ENCODE assay signal across 15 mouse cellular contexts in the genomic region with DNA sequence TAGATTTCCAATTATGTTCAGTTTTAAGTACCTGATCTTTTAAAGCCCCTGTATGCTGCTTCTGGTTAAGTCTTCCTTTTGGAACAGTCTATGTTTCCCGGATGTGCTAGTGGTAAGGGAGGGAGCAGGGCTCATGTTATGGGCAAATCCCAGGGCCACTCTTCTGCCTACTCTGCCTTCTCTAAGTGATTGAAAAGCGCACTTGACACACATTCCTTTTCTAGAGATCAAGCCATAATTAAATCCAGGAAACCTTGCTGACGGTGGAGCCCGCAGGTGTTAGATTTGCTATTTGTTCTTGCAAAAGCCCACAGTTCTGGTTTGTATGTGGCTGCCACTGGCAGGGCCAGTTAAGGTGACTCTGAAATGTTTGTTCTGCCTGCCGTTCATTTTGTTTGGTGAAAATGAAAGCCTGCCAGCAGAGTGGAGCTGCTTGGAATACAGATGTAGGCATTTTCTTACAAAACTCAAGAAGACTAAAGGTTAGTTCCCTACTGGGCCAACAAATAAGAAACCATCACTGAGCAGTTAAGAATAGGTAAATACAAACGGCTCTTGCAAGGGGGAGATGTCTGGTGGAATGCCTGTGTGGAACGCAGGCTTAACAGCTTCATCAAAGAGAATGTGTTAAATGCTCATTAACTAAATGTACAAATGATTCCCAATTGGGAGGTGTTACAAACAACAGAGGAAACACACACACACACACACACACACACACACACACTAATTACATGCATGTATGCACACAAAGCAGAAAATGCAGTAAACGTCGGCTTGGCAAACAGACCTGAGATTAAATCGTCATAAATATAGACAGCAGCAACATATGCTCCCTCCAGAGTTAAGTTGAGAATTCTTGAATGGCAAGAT. TPM values are rescaled to one million over a fixed set of nuclear protein-coding genes. Genes with fewer than 3 reads are reported as not detected.
DNase-seq lines count a peak whose midpoint lies in the region; ATAC-seq and TF ChIP-seq lines count a peak whose summit lies in the region.
"Had no signal": no experiment of that assay in that cellular context is flagged by ENCODE, and none has a peak within 500 bp of the region (broad histone marks: within the 10 kb centered on the region; RNA-seq: fewer than 3 reads in every experiment).

No protein-coding gene starts in this region.

- WGBS in hindbrain, embryonic 14.5 days, result 46% methylated on average over 10 of the region's 10 CpGs
- WGBS in hindbrain, embryonic 11.5 days, result 68% methylated on average over 10 of the region's 10 CpGs
- WGBS in neural tube, embryonic 13.5 days, result 48% methylated on average over 10 of the region's 10 CpGs
- 67% methylated on average over 10 of the region's 10 CpGs for WGBS in lung, adult 2 months
- 55% methylated on average over 10 of the region's 10 CpGs for WGBS in stomach, embryonic 16.5 days

- no peaks in the 10 kb centered on the region for H3K27me3 ChIP-seq in hindbrain, embryonic 14.5 days (ENCODE audit: control insufficient read depth, insufficient read depth, low read length)
- H3K27me3 ChIP-seq in hindbrain, embryonic 11.5 days (ENCODE audit: control insufficient read depth, insufficient read depth, low read length), result no peaks in the 10 kb centered on the region
- H3K27me3 ChIP-seq in neural tube, embryonic 13.5 days, result no peaks in the 10 kb centered on the region
- H3K27me3 ChIP-seq in stomach, embryonic 16.5 days (ENCODE audit: control insufficient read depth, insufficient read depth, low read length), result no peaks in the 10 kb centered on the region
- H3K27me3 ChIP-seq: embryonic facial prominence, embryonic 15.5 days had no signal

- H3K36me3 ChIP-seq in hindbrain, embryonic 14.5 days (replicated peaks; ENCODE audit: control insufficient read depth, insufficient read depth), result no peaks in the 10 kb centered on the region
- H3K36me3 ChIP-seq in hindbrain, embryonic 11.5 days (ENCODE audit: control insufficient read depth, insufficient read depth, low read length), result no peaks in the 10 kb centered on the region
- no peaks in the 10 kb centered on the region for H3K36me3 ChIP-seq in neural tube, embryonic 13.5 days
- no peaks in the 10 kb centered on the region for H3K36me3 ChIP-seq in stomach, embryonic 16.5 days (ENCODE audit: control insufficient read depth, insufficient read depth, low read length)
- H3K36me3 ChIP-seq: embryonic facial prominence, embryonic 15.5 days had no signal

- H3K4me1 ChIP-seq in hindbrain, embryonic 14.5 days (replicated peaks; ENCODE audit: control insufficient read depth, insufficient read depth, low read length), result 0 out of 2 replicates have a peak, but pooled peaks cover 4% of the 10 kb centered on the region
- no peaks in the 10 kb centered on the region for H3K4me1 ChIP-seq in hindbrain, embryonic 11.5 days (replicated peaks; ENCODE audit: control insufficient read depth, insufficient read depth, low read length)
- H3K4me1 ChIP-seq in neural tube, embryonic 13.5 days (replicated peaks), result peaks cover 8% of the 10 kb centered on the region
- peaks cover 2% of the 10 kb centered on the region; the same call in 1 of the 2 replicates for H3K4me1 ChIP-seq in lung, adult 2 months (ENCODE audit: control insufficient read depth, insufficient read depth, low read length)
- H3K4me1 ChIP-seq in stomach, embryonic 16.5 days (ENCODE audit: control insufficient read depth, insufficient read depth, low read length), result peaks cover 5% of the 10 kb centered on the region

- H3K9ac ChIP-seq in hindbrain, embryonic 14.5 days, result no peak overlapping the region
- H3K9ac ChIP-seq in hindbrain, embryonic 11.5 days (ENCODE audit: low read depth, low read length), result no peak overlapping the region
- H3K9ac ChIP-seq in neural tube, embryonic 13.5 days, result no peak overlapping the region
- H3K9ac ChIP-seq in stomach, embryonic 16.5 days (ENCODE audit: low read length), result no peak overlapping the region
- H3K9ac ChIP-seq: embryonic facial prominence, embryonic 15.5 days had no signal

- no peak for TF ChIP-seq POLR2A in lung, adult 2 months (IDR thresholded peaks at IDR 0.05; ENCODE audit: borderline replicate concordance, extremely low read depth, low read depth, low read length)

- H3K27ac ChIP-seq in hindbrain, embryonic 14.5 days, result peak overlapping the region; percentile 38; the same call in 1 of the 2 replicates
- H3K27ac ChIP-seq in hindbrain, embryonic 11.5 days (ENCODE audit: low read depth, low read length), result no peak overlapping the region
- H3K27ac ChIP-seq in neural tube, embryonic 13.5 days (replicated peaks), result no peak overlapping the region; the same call in 1 of the 2 replicates
- H3K27ac ChIP-seq in stomach, embryonic 16.5 days (ENCODE audit: low read length), result no peak overlapping the region
- H3K27ac ChIP-seq: embryonic facial prominence, embryonic 15.5 days had no signal

- no peak for TF ChIP-seq CTCF in lung, adult 2 months (IDR thresholded peaks at IDR 0.05; ENCODE audit: insufficient read depth, low read length)

- H3K4me2 ChIP-seq in hindbrain, embryonic 14.5 days (replicated peaks), result no peak overlapping the region
- no peak overlapping the region for H3K4me2 ChIP-seq in hindbrain, embryonic 11.5 days (replicated peaks; ENCODE audit: low read depth, low read length)
- no peak overlapping the region for H3K4me2 ChIP-seq in neural tube, embryonic 13.5 days
- H3K4me2 ChIP-seq in stomach, embryonic 16.5 days (ENCODE audit: low read depth, low read length), result 0 out of 2 replicates have a peak overlapping the region, but pooled peaks have one; percentile 2
- H3K4me2 ChIP-seq: embryonic facial prominence, embryonic 15.5 days had no signal

- no peak overlapping the region for H3K4me3 ChIP-seq in hindbrain, embryonic 14.5 days (replicated peaks; ENCODE audit: low read length)
- no peak overlapping the region for H3K4me3 ChIP-seq in hindbrain, embryonic 11.5 days (ENCODE audit: low read depth, low read length)
- no peak overlapping the region for H3K4me3 ChIP-seq in neural tube, embryonic 13.5 days
- H3K4me3 ChIP-seq in lung, adult 2 months (replicated peaks; ENCODE audit: extremely low read depth, low read depth, low read length), result no peak overlapping the region
- H3K4me3 ChIP-seq in stomach, embryonic 16.5 days (replicated peaks; ENCODE audit: low read length), result no peak overlapping the region
- H3K4me3 ChIP-seq: embryonic facial prominence, embryonic 15.5 days had no signal

- no peaks in the 10 kb centered on the region for H3K9me3 ChIP-seq in hindbrain, embryonic 14.5 days (ENCODE audit: control insufficient read depth, low read length)
- no peaks in the 10 kb centered on the region for H3K9me3 ChIP-seq in hindbrain, embryonic 11.5 days (ENCODE audit: control insufficient read depth, low read length)
- no peaks in the 10 kb centered on the region for H3K9me3 ChIP-seq in neural tube, embryonic 13.5 days
- no peaks in the 10 kb centered on the region for H3K9me3 ChIP-seq in stomach, embryonic 16.5 days (replicated peaks; ENCODE audit: control insufficient read depth, low read length)
- H3K9me3 ChIP-seq: embryonic facial prominence, embryonic 15.5 days had no signal

- DNase-seq in hindbrain, embryonic 14.5 days (ENCODE audit: low spot score), result no peak
- no peak for DNase-seq in hindbrain, embryonic 11.5 days (ENCODE audit: low spot score)
- DNase-seq in neural tube, embryonic 10.5 days (ENCODE audit: extremely low spot score, low spot score), result no peak
- peak; percentile 18 for DNase-seq in lung, adult 2 months
- DNase-seq in ovary, postnatal 36 days (ENCODE audit: low spot score), result no peak
- DNase-seq: B cell, adult 2 months; cerebellum, adult 9-11 months; gastrocnemius, postnatal 25 days; kidney, adult 9 months; layer of hippocampus, postnatal 36 days; thymus, postnatal 4 days had no signal

- ATAC-seq in hindbrain, embryonic 14.5 days (ENCODE audit: low FRiP score), result peak; percentile 31; the same call in 1 of the 2 replicates
- ATAC-seq in hindbrain, embryonic 11.5 days (ENCODE audit: low FRiP score), result no peak
- peak; percentile 38 for ATAC-seq in neural tube, embryonic 13.5 days (ENCODE audit: low read depth)
- ATAC-seq in stomach, embryonic 16.5 days (ENCODE audit: insufficient read depth, low FRiP score), result no peak
- ATAC-seq in monocyte, adult 5-6 weeks (replicated peaks; ENCODE audit: insufficient number of reproducible peaks, low FRiP score, low TSS enrichment, poor library complexity, severe bottlenecking), result no peak

RNA-seq across cellular contexts. Expression of gene Sash1, which starts 43.1 kb away (rescaled TPM):
- 4.0 and 5.3 TPM in 2 replicates for polyA plus RNA-seq in hindbrain, embryonic 14.5 days (2014; fragmentation: Nextera tagmentation; extraction: Ambion mirVana)
- 5.2 and 6.5 TPM in 2 replicates for polyA plus RNA-seq in hindbrain, embryonic 11.5 days (2014; fragmentation: Nextera tagmentation; extraction: Ambion mirVana)
- 2.9 and 4.4 TPM in 2 replicates for polyA plus RNA-seq in neural tube, embryonic 13.5 days (2015; fragmentation: Nextera tagmentation; extraction: Ambion mirVana)
- polyA plus RNA-seq in lung, adult 2 months (2012; rRNA removed), result 34.9 and 38.6 TPM in 2 replicates
- 2.9 and 3.4 TPM in 2 replicates for polyA plus RNA-seq in stomach, embryonic 16.5 days (2015; fragmentation: Nextera tagmentation; extraction: Ambion mirVana)
- total RNA-seq in monocyte, adult 5-6 weeks (2017), result 3.2 to 4.5 TPM (median 4.5 TPM) in 3 replicates

Comparison
In these comparisons a context has a peak if more than half of its experiments do, and no peak if none do; other contexts are left out.
1. ATAC-seq: peak in hindbrain, embryonic 14.5 days (single experiment) and neural tube, embryonic 13.5 days (single experiment); none in hindbrain, embryonic 11.5 days (single experiment), stomach, embryonic 16.5 days (single experiment) and monocyte, adult 5-6 weeks (single experiment).